Mouse (Mus musculus) cerebellum, adult 2 months (tissue): ENCODE data around the gene Traf3ip2.

Experiments
- CTCF ChIP-seq: fragments of 200-500 bp; IDR thresholded peaks from 2 replicates; pipeline ENCODE4 v1.5.1; 2011; ENCODE audit warnings: low read depth, mild to moderate bottlenecking, control low read depth, low read length, moderate library complexity, borderline replicate concordance; ENCODE audit not compliant: insufficient read depth
- POLR2A ChIP-seq: fragments of 200-500 bp; IDR thresholded peaks from 2 replicates; pipeline ENCODE4 v1.6.1; 2011; ENCODE audit warnings: low read length, control low read depth, borderline replicate concordance; ENCODE audit not compliant: insufficient read depth

GRCm38 (mm10) chr10:39595862-39596261, 16.9 kb upstream of the Traf3ip2 start:
- TF ChIP-seq CTCF (no peak), POLR2A (no peak)
